Mouse (Mus musculus) hindbrain, embryonic 16.5 days (tissue): Measurements from ENCODE around the gene 4930544D05Rik. TPM values are rescaled to one million over a fixed set of nuclear protein-coding genes. Genes with fewer than 3 reads are reported as not detected.

Experiments used
- ATAC-seq: fragments of 200-750 bp; cut with Nextera tagmentation; 2 replicates; pipeline ENCODE4 v1.8.0; 2017; ENCODE audit warnings: moderate TSS enrichment, moderate library complexity
- H3K27ac ChIP-seq: fragments of 300-500 bp; sonication (generic); 2 replicates; pipeline ENCODE4 v1.5.1; 2014; ENCODE audit warnings: low read depth, mild to moderate bottlenecking, control low read depth, low read length, moderate library complexity
- H3K27me3 ChIP-seq: fragments of 300-500 bp; sonication (generic); replicated peaks from 2 replicates; pipeline ENCODE4 v1.6.1; 2014; ENCODE audit warnings: low read length; ENCODE audit not compliant: control insufficient read depth, insufficient read depth
- H3K36me3 ChIP-seq: fragments of 300-500 bp; sonication (generic); 2 replicates; pipeline ENCODE4 v1.6.1; 2014; ENCODE audit warnings: mild to moderate bottlenecking, low read length, moderate library complexity, mixed read lengths; ENCODE audit not compliant: control insufficient read depth, insufficient read depth
- H3K4me1 ChIP-seq: fragments of 300-500 bp; sonication (generic); 2 replicates; pipeline ENCODE4 v1.6.1; 2014; ENCODE audit warnings: low read depth, low read length; ENCODE audit not compliant: control insufficient read depth, insufficient read depth
- H3K4me2 ChIP-seq: fragments of 300-500 bp; sonication (generic); 2 replicates; pipeline ENCODE4 v1.6.1; 2014; ENCODE audit warnings: mild to moderate bottlenecking, low read length, control low read depth, moderate library complexity
- H3K4me3 ChIP-seq: fragments of 300-500 bp; sonication (generic); 2 replicates; pipeline ENCODE4 v1.5.1; 2014; ENCODE audit warnings: mild to moderate bottlenecking, low read length, control low read depth, moderate library complexity
- H3K9ac ChIP-seq: fragments of 300-500 bp; sonication (generic); 2 replicates; pipeline ENCODE4 v1.6.1; 2014; ENCODE audit warnings: low read depth, mild to moderate bottlenecking, control low read depth, low read length, moderate library complexity
- H3K9me3 ChIP-seq: fragments of 300-500 bp; sonication (generic); 2 replicates; pipeline ENCODE4 v1.6.1; 2014; ENCODE audit warnings: mild to moderate bottlenecking, low read length, moderate library complexity; ENCODE audit not compliant: control insufficient read depth
- WGBS: fragments of 180-500 bp; shearing (Covaris S2); extraction: QIAGEN DNeasy Blood & Tissue Kit; methylation state at CpG from one replicate; pipeline ENCODE4 v1.1.7; 2014; 5-methylcytosine and 5-hydroxymethylcytosine counted together
- polyA plus RNA-seq: library from polyadenylated mRNA; unstranded; fragments of >200 nt; fragmentation: Nextera tagmentation; extraction: Ambion mirVana; gene quantifications from 2 replicates; pipeline ENCODE4 v1.2.1, GENCODE M21; 2015

4930544D05Rik gene
- polyA plus RNA-seq, 1 experiment from 2014 or later, result not detected

GRCm38 (mm10) chr11:70580358-70580720 lies 35.3 kb upstream of the 4930544D05Rik start:
- WGBS, result 71% methylated on average over 5 of the region's 5 CpGs
- Histone ChIP-seq H3K9me3 (no peaks in the 10 kb centered on the region), H3K27ac (no peak overlapping the region), H3K9ac (no peak overlapping the region), H3K36me3 (no peaks in the 10 kb centered on the region), H3K27me3 (no peaks in the 10 kb centered on the region), H3K4me1 (peaks cover 15% of the 10 kb centered on the region), H3K4me2 (no peak overlapping the region), H3K4me3 (no peak overlapping the region)
- ATAC-seq, result no peak

- H3K27me3 ChIP-seq, result no peaks in the 10 kb centered on the region
- H3K36me3 ChIP-seq, result no peaks in the 10 kb centered on the region
- WGBS, result 82% methylated on average over 3 of the region's 3 CpGs
- H3K4me2 ChIP-seq, result no peak overlapping the region
- no peak overlapping the region for H3K4me3 ChIP-seq
- peaks cover 19% of the 10 kb centered on the region for H3K4me1 ChIP-seq
- H3K27ac ChIP-seq, result no peak overlapping the region
- no peaks in the 10 kb centered on the region for H3K9me3 ChIP-seq
- ATAC-seq, result no peak
- H3K9ac ChIP-seq, result no peak overlapping the region
These were observed 34.7 kb upstream of the 4930544D05Rik start for GRCm38 (mm10) chr11:70580921-70581320.

- Histone ChIP-seq H3K27ac (no peak overlapping the region), H3K27me3 (no peaks in the 10 kb centered on the region), H3K9ac (no peak overlapping the region), H3K4me3 (no peak overlapping the region), H3K4me1 (peaks cover 17% of the 10 kb centered on the region), H3K36me3 (no peaks in the 10 kb centered on the region), H3K9me3 (no peaks in the 10 kb centered on the region), H3K4me2 (no peak overlapping the region)
- 61% methylated on average over 3 of the region's 3 CpGs for WGBS
- ATAC-seq, result no peak
These were observed 33.5 kb upstream of the 4930544D05Rik start for GRCm38 (mm10) chr11:70582196-70582595.

GRCm38 (mm10) chr11:70583022-70583714 lies 32.5 kb upstream of the 4930544D05Rik start:
- H3K27me3 ChIP-seq, result no peaks in the 10 kb centered on the region
- no peak overlapping the region; the same call in 1 of the 2 replicates for H3K27ac ChIP-seq
- H3K9ac ChIP-seq, result no peak overlapping the region; the same call in 1 of the 2 replicates
- ATAC-seq, result no peak
- no peaks in the 10 kb centered on the region for H3K9me3 ChIP-seq
- 76% methylated on average over 6 of the region's 6 CpGs for WGBS
- peaks cover 17% of the 10 kb centered on the region for H3K4me1 ChIP-seq
- no peak overlapping the region for H3K4me2 ChIP-seq
- no peak overlapping the region for H3K4me3 ChIP-seq
- H3K36me3 ChIP-seq, result no peaks in the 10 kb centered on the region

- no peak overlapping the region for H3K27ac ChIP-seq
- H3K36me3 ChIP-seq, result no peaks in the 10 kb centered on the region
- ATAC-seq, result no peak
- 90% methylated on average over 7 of the region's 7 CpGs for WGBS
- no peak overlapping the region for H3K4me2 ChIP-seq
- H3K9me3 ChIP-seq, result no peaks in the 10 kb centered on the region
- peaks cover 17% of the 10 kb centered on the region for H3K4me1 ChIP-seq
- H3K9ac ChIP-seq, result no peak overlapping the region
- H3K27me3 ChIP-seq, result no peaks in the 10 kb centered on the region
- H3K4me3 ChIP-seq, result no peak overlapping the region
These were observed 31.9 kb upstream of the 4930544D05Rik start for GRCm38 (mm10) chr11:70583775-70584174.

- ATAC-seq, result peak; percentile 70
- no peak overlapping the region for H3K4me3 ChIP-seq
- no peak overlapping the region for H3K27ac ChIP-seq
- no peaks in the 10 kb centered on the region for H3K36me3 ChIP-seq
- no peaks in the 10 kb centered on the region for H3K27me3 ChIP-seq
- H3K9me3 ChIP-seq, result no peaks in the 10 kb centered on the region
- H3K9ac ChIP-seq, result no peak overlapping the region
- peaks cover 17% of the 10 kb centered on the region for H3K4me1 ChIP-seq
- no peak overlapping the region for H3K4me2 ChIP-seq
- 37% methylated on average over 7 of the region's 7 CpGs for WGBS
These were observed 30.2 kb upstream of the 4930544D05Rik start for GRCm38 (mm10) chr11:70585457-70585856.

GRCm38 (mm10) chr11:70586261-70586660 lies 29.4 kb upstream of the 4930544D05Rik start:
- Histone ChIP-seq H3K27me3 (no peaks in the 10 kb centered on the region), H3K4me2 (no peak overlapping the region), H3K9ac (no peak overlapping the region), H3K4me1 (peaks cover 17% of the 10 kb centered on the region), H3K27ac (no peak overlapping the region), H3K4me3 (no peak overlapping the region), H3K9me3 (no peaks in the 10 kb centered on the region), H3K36me3 (no peaks in the 10 kb centered on the region)
- ATAC-seq, result no peak
- WGBS, result 84% methylated on average over 3 of the region's 3 CpGs

GRCm38 (mm10) chr11:70586954-70587353 lies 28.7 kb upstream of the 4930544D05Rik start:
- Histone ChIP-seq H3K4me1 (peaks cover 17% of the 10 kb centered on the region), H3K9me3 (no peaks in the 10 kb centered on the region), H3K4me2 (no peak overlapping the region), H3K36me3 (no peaks in the 10 kb centered on the region), H3K4me3 (no peak overlapping the region), H3K27ac (no peak overlapping the region), H3K27me3 (no peaks in the 10 kb centered on the region), H3K9ac (no peak overlapping the region)
- no peak for ATAC-seq
- 78% methylated on average over 5 of the region's 5 CpGs for WGBS

GRCm38 (mm10) chr11:70591733-70592132 lies 23.9 kb upstream of the 4930544D05Rik start:
- 50% methylated on average over 1 of the region's 1 CpGs for WGBS
- Histone ChIP-seq H3K36me3 (no peaks in the 10 kb centered on the region), H3K4me3 (no peak overlapping the region), H3K9me3 (no peaks in the 10 kb centered on the region), H3K4me2 (no peak overlapping the region), H3K27me3 (no peaks in the 10 kb centered on the region), H3K4me1 (no peaks in the 10 kb centered on the region; the same call in 1 of the 2 replicates), H3K27ac (no peak overlapping the region), H3K9ac (no peak overlapping the region)
- ATAC-seq, result no peak
